Mouse (Mus musculus): Measurements from ENCODE around the gene Ccdc32. TPM values are rescaled to one million over a fixed set of nuclear protein-coding genes. Genes with fewer than 3 reads are reported as not detected.
"Not testable (repeated sequence)": the region's sequence is repeated elsewhere in the genome, so short reads cannot be mapped to it uniquely, and the experiment has no call there.

Gene Ccdc32
- polyA plus RNA-seq, 1 experiment from 2014 or later: 44.6 TPM

DNA sequence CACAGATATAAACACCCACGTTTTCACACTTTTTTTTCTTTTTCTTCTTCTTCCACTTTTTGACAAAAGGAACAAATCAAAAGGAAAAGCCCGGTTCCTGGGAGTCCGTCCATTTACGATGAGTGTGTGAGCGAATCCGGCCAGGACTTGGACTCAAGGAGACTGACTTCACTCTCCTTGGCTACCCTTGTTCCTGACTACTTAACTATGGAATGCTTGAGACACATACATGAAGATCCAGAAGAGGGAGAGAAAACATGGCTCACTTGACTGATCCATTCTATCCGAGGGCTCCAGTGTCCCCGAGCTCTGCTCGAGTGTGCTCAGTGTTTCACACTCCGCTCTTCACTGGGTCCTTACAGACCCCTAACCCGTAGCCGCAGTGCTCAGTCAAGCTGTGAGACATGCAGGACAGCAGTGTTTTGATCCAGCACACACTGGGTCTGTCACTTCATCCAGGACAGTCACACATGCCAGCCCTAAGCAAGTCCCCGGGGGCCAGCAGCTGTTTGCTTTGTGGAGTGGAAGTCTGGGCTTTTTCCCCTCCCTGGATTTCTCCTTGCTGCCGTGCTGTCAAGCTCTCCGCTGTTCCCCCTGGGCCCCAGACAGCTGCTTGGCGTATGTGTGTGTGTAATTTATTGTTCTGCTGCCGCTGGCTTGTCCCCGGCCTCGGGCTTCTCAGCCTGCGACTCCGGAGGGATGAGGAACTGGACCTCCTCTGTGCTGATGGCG lies 10.6 kb downstream of the Ccdc32 start:
- Histone ChIP-seq H3K9me3 (replicated peaks; ENCODE audit: control insufficient read depth, low read length, poor library complexity, severe bottlenecking) (no peaks in the 10 kb centered on the region), H3K27me3 (ENCODE audit: control insufficient read depth, insufficient read depth, low read depth, low read length) (no peaks in the 10 kb centered on the region), H3K36me3 (ENCODE audit: control insufficient read depth, insufficient read depth, low read length) (peaks cover 25% of the 10 kb centered on the region), H3K9ac (ENCODE audit: low read depth, low read length) (0 out of 2 replicates have a peak overlapping the region, but pooled peaks have one; percentile 20), H3K4me3 (ENCODE audit: low read depth, low read length) (no peak overlapping the region), H3K27ac (ENCODE audit: low read length) (peak overlapping the region; percentile 61), H3K4me2 (ENCODE audit: low read length) (peak overlapping the region; percentile 26), H3K4me1 (ENCODE audit: control insufficient read depth, insufficient read depth, low read length) (peaks cover 3% of the 10 kb centered on the region; the same call in 1 of the 2 replicates)
- 50% methylated on average over 22 of the region's 22 CpGs for WGBS
- ATAC-seq: peak; percentile 56

- Histone ChIP-seq H3K4me2 (ENCODE audit: low read length) (no peak overlapping the region), H3K4me3 (ENCODE audit: low read depth, low read length) (no peak overlapping the region), H3K9ac (ENCODE audit: low read depth, low read length) (no peak overlapping the region), H3K36me3 (ENCODE audit: control insufficient read depth, insufficient read depth, low read length) (peaks cover 25% of the 10 kb centered on the region), H3K27me3 (ENCODE audit: control insufficient read depth, insufficient read depth, low read depth, low read length) (no peaks in the 10 kb centered on the region), H3K4me1 (ENCODE audit: control insufficient read depth, insufficient read depth, low read length) (peaks cover 3% of the 10 kb centered on the region; the same call in 1 of the 2 replicates), H3K27ac (ENCODE audit: low read length) (no peak overlapping the region), H3K9me3 (replicated peaks; ENCODE audit: control insufficient read depth, low read length, poor library complexity, severe bottlenecking) (no peaks in the 10 kb centered on the region)
- ATAC-seq: no peak
- WGBS: 89% methylated on average over 3 of the region's 3 CpGs
These were observed 11.5 kb downstream of the Ccdc32 start for GRCm38 (mm10) chr2:119017647-119018046.

DNA sequence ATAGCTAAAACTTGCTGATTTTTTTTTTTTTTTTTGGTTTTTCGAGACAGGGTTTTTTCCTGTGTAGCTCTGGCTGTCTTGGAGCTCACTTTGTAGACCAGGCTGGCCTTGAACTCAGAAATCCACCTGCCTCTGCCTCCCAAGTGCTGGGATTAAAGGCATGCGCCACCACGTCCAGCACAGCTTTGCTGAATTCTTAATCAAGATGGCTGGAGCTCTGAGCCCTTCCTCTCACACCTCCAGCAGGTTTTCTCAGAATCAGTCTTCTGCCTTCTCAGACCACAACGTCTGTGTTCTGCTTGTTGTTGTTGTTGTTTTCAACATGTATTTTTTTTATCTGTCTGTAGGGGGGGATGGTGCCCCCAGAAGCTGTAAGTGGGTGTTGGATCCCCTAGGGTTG lies 12.9 kb downstream of the Ccdc32 start:
- not testable (repeated sequence) for H3K27me3 ChIP-seq (ENCODE audit: control insufficient read depth, insufficient read depth, low read depth, low read length); H3K4me2 ChIP-seq (ENCODE audit: low read length); H3K9ac ChIP-seq (ENCODE audit: low read depth, low read length); H3K4me3 ChIP-seq (ENCODE audit: low read depth, low read length); ATAC-seq; H3K27ac ChIP-seq (ENCODE audit: low read length); H3K4me1 ChIP-seq (ENCODE audit: control insufficient read depth, insufficient read depth, low read length); H3K9me3 ChIP-seq (replicated peaks; ENCODE audit: control insufficient read depth, low read length, poor library complexity, severe bottlenecking)
- H3K36me3 ChIP-seq (ENCODE audit: control insufficient read depth, insufficient read depth, low read length): peaks cover 14% of the 10 kb centered on the region
- WGBS: 70% methylated on average over 4 of the region's 4 CpGs

DNA sequence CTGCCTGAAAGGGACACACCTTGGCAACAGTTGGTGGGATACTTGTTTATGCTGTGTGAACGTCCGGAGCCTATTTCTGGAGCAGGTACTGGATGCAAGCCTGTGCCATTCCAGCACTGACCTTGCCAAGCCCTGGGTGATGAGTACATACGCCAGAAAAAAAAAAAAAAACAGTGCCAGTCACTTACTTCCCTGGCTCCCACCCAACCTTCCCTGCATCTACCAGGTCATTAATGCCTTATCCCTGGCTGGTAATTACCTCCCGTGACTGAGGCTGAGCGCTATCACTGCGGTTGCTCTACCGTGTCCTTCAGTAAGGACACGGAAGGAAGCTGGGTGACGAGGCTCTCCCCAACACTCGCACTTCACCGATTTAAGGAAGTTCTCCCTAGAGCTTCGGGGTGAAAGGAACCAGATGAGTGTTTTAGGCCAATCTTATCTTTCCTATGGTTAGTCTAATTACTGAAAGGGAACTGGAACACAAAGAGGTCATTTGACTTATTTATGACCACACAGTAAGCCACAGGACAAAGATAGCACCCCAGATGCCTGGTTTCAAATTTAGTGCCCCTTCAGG lies 13.5 kb downstream of the Ccdc32 start:
- no peak overlapping the region for H3K4me2 ChIP-seq (ENCODE audit: low read length)
- peaks cover 9% of the 10 kb centered on the region for H3K36me3 ChIP-seq (ENCODE audit: control insufficient read depth, insufficient read depth, low read length)
- H3K9me3 ChIP-seq (replicated peaks; ENCODE audit: control insufficient read depth, low read length, poor library complexity, severe bottlenecking): no peaks in the 10 kb centered on the region
- no peak for ATAC-seq
- no peak overlapping the region for H3K4me3 ChIP-seq (ENCODE audit: low read depth, low read length)
- no peaks in the 10 kb centered on the region for H3K27me3 ChIP-seq (ENCODE audit: control insufficient read depth, insufficient read depth, low read depth, low read length)
- peaks cover 3% of the 10 kb centered on the region; the same call in 1 of the 2 replicates for H3K4me1 ChIP-seq (ENCODE audit: control insufficient read depth, insufficient read depth, low read length)
- no peak overlapping the region for H3K9ac ChIP-seq (ENCODE audit: low read depth, low read length)
- WGBS: 78% methylated on average over 12 of the region's 12 CpGs
- no peak overlapping the region for H3K27ac ChIP-seq (ENCODE audit: low read length)

DNA sequence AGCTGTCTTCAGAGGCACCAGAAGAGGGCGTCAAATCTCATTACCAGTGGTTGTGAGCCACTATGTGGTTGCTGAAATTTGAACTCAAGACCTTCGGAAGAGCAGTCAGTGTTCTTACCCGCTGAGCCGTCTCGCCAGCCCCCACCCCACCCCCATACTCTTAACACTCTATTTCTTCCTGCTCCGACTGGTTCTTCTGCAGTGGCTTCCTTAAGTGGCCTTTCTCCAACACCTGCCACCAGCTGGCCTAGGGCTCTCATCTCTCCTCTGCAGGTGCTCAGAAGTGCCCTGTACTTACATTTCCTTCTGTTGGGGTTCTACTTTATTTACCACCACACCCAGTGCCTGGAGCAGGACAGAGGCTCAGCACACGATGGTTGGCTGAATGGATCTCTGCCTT lies 14.2 kb downstream of the Ccdc32 start:
- Histone ChIP-seq H3K4me3 (ENCODE audit: low read depth, low read length) (no peak overlapping the region), H3K27me3 (ENCODE audit: control insufficient read depth, insufficient read depth, low read depth, low read length) (no peaks in the 10 kb centered on the region), H3K9me3 (replicated peaks; ENCODE audit: control insufficient read depth, low read length, poor library complexity, severe bottlenecking) (no peaks in the 10 kb centered on the region), H3K36me3 (ENCODE audit: control insufficient read depth, insufficient read depth, low read length) (peaks cover 9% of the 10 kb centered on the region), H3K9ac (ENCODE audit: low read depth, low read length) (no peak overlapping the region), H3K4me2 (ENCODE audit: low read length) (no peak overlapping the region), H3K27ac (ENCODE audit: low read length) (no peak overlapping the region), H3K4me1 (ENCODE audit: control insufficient read depth, insufficient read depth, low read length) (peaks cover 3% of the 10 kb centered on the region; the same call in 1 of the 2 replicates)
- 84% methylated on average over 7 of the region's 7 CpGs for WGBS
- ATAC-seq: no peak

DNA sequence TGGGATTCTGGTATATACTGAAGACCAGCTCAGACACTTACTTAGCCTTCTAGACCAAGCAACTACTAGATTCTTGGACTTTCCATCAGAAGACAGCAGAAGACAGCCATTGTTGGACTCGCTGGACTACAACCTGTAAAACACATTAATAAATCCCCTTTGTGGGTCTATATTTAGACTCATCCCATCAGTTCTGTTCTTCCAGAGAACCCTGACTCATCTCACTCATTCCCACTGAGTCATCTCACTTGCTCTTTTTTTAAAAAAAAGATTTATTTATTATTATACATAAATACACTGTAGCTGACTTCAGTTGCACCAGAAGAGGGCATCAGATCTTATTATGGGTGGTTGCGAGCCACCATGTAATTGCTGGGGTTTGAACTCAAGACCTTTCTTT lies 19.8 kb downstream of the Ccdc32 start:
- H3K4me3 ChIP-seq (ENCODE audit: low read depth, low read length): no peak overlapping the region
- no peaks in the 10 kb centered on the region for H3K4me1 ChIP-seq (ENCODE audit: control insufficient read depth, insufficient read depth, low read length)
- 97% methylated on average over 2 of the region's 2 CpGs for WGBS
- H3K9me3 ChIP-seq (replicated peaks; ENCODE audit: control insufficient read depth, low read length, poor library complexity, severe bottlenecking): no peaks in the 10 kb centered on the region
- H3K36me3 ChIP-seq (ENCODE audit: control insufficient read depth, insufficient read depth, low read length): no peaks in the 10 kb centered on the region
- ATAC-seq: no peak
- H3K27me3 ChIP-seq (ENCODE audit: control insufficient read depth, insufficient read depth, low read depth, low read length): no peaks in the 10 kb centered on the region
- no peak overlapping the region for H3K4me2 ChIP-seq (ENCODE audit: low read length)
- H3K9ac ChIP-seq (ENCODE audit: low read depth, low read length): no peak overlapping the region
- H3K27ac ChIP-seq (ENCODE audit: low read length): no peak overlapping the region

- H3K9ac ChIP-seq (ENCODE audit: low read depth, low read length): no peak overlapping the region
- no peaks in the 10 kb centered on the region for H3K27me3 ChIP-seq (ENCODE audit: control insufficient read depth, insufficient read depth, low read depth, low read length)
- WGBS: 89% methylated on average over 7 of the region's 7 CpGs
- ATAC-seq: no peak
- no peaks in the 10 kb centered on the region for H3K36me3 ChIP-seq (ENCODE audit: control insufficient read depth, insufficient read depth, low read length)
- no peak overlapping the region for H3K27ac ChIP-seq (ENCODE audit: low read length)
- no peak overlapping the region for H3K4me2 ChIP-seq (ENCODE audit: low read length)
- H3K4me1 ChIP-seq (ENCODE audit: control insufficient read depth, insufficient read depth, low read length): no peaks in the 10 kb centered on the region
- no peak overlapping the region for H3K4me3 ChIP-seq (ENCODE audit: low read depth, low read length)
- no peaks in the 10 kb centered on the region for H3K9me3 ChIP-seq (replicated peaks; ENCODE audit: control insufficient read depth, low read length, poor library complexity, severe bottlenecking)
These were observed 22.3 kb downstream of the Ccdc32 start for GRCm38 (mm10) chr2:119006886-119007285.

DNA sequence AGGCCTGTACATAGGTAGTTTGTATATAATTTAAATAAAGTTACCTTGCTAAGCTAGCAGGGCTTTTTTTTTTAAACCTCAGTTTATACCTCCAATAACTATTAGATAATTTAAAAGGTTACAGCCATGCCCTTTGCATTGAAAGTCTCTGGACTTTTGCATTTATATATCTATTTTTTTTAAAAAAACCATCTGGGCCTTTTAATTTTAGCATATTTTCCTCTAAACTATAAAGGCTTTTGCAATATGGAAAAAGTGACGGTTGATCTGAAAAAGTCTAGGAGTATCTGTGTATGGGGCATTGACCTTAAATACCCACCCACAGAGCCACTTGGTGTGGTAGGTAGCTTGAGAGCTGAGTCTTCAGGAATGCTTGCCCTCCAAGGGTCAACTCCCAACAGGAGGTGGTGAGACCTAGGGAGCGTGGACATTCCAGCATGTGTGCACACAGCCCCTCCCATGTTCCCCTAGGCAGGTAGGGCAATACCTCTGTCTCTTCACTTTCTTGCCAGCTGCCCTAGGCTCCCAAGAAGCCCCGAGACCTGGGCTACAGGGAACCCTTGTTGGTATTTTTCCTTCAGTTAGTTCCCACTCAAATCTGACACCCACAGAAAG lies 30.1 kb downstream of the Ccdc32 start:
- WGBS: 41% methylated on average over 3 of the region's 3 CpGs
- Histone ChIP-seq H3K9ac (ENCODE audit: low read depth, low read length) (no peak overlapping the region), H3K27me3 (ENCODE audit: control insufficient read depth, insufficient read depth, low read depth, low read length) (no peaks in the 10 kb centered on the region), H3K27ac (ENCODE audit: low read length) (no peak overlapping the region), H3K9me3 (replicated peaks; ENCODE audit: control insufficient read depth, low read length, poor library complexity, severe bottlenecking) (no peaks in the 10 kb centered on the region), H3K4me1 (ENCODE audit: control insufficient read depth, insufficient read depth, low read length) (peaks cover 11% of the 10 kb centered on the region), H3K4me3 (ENCODE audit: low read depth, low read length) (no peak overlapping the region), H3K4me2 (ENCODE audit: low read length) (no peak overlapping the region), H3K36me3 (ENCODE audit: control insufficient read depth, insufficient read depth, low read length) (no peaks in the 10 kb centered on the region)
- ATAC-seq: no peak

Data from midbrain, embryonic 16.5 days (tissue).